Mouse (Mus musculus): ENCODE measurements around the gene N4bp2.
"Not testable (repeated sequence)": the region's sequence is repeated elsewhere in the genome, so short reads cannot be mapped to it uniquely, and the experiment has no call there.

N4bp2 gene

GRCm38 (mm10) chr5:65763916-65764785 is 830 bp downstream of the N4bp2 start:
- DNase-seq (ENCODE audit: low spot score) = peak; percentile 92

- peak; percentile 79 for DNase-seq (ENCODE audit: low spot score)
These were observed 1.7 kb downstream of the N4bp2 start for GRCm38 (mm10) chr5:65764786-65765634.

- DNase-seq (ENCODE audit: low spot score) = no peak
These were observed 2.3 kb downstream of the N4bp2 start for GRCm38 (mm10) chr5:65765635-65765911.

GRCm38 (mm10) chr5:65768007-65768406 is 4.7 kb downstream of the N4bp2 start:
- no peak for DNase-seq (ENCODE audit: low spot score)

- DNase-seq (ENCODE audit: low spot score) = no peak
These were observed 6.7 kb downstream of the N4bp2 start for GRCm38 (mm10) chr5:65770065-65770464.

- DNase-seq (ENCODE audit: low spot score) = no peak
These were observed 7.2 kb downstream of the N4bp2 start for GRCm38 (mm10) chr5:65770493-65770892.

- DNase-seq (ENCODE audit: low spot score) = not testable (repeated sequence)
These were observed 10.6 kb downstream of the N4bp2 start for GRCm38 (mm10) chr5:65773957-65774356.

- DNase-seq (ENCODE audit: low spot score) = no peak
These were observed 12.8 kb downstream of the N4bp2 start for GRCm38 (mm10) chr5:65776166-65776565.

GRCm38 (mm10) chr5:65776907-65777306 is 13.6 kb downstream of the N4bp2 start:
- no peak for DNase-seq (ENCODE audit: low spot score)

- DNase-seq (ENCODE audit: low spot score) = not testable (repeated sequence)
These were observed 15.7 kb downstream of the N4bp2 start for GRCm38 (mm10) chr5:65778986-65779385.

GRCm38 (mm10) chr5:65779401-65780063 is 16.2 kb downstream of the N4bp2 start:
- no peak for DNase-seq (ENCODE audit: low spot score)

- DNase-seq (ENCODE audit: low spot score) = no peak
These were observed 17.9 kb downstream of the N4bp2 start for GRCm38 (mm10) chr5:65781147-65781715.

- no peak for DNase-seq (ENCODE audit: low spot score)
These were observed 18.7 kb downstream of the N4bp2 start for GRCm38 (mm10) chr5:65781769-65782715.

- no peak for DNase-seq (ENCODE audit: low spot score)
These were observed 27.4 kb downstream of the N4bp2 start for GRCm38 (mm10) chr5:65790604-65791225.

- DNase-seq (ENCODE audit: low spot score) = no peak
These were observed 30.9 kb downstream of the N4bp2 start for GRCm38 (mm10) chr5:65794202-65794601.

- DNase-seq (ENCODE audit: low spot score) = no peak
These were observed 31.4 kb downstream of the N4bp2 start for GRCm38 (mm10) chr5:65794702-65795101.

- DNase-seq (ENCODE audit: low spot score) = no peak
These were observed 32.1 kb downstream of the N4bp2 start for GRCm38 (mm10) chr5:65795293-65795993.

- no peak for DNase-seq (ENCODE audit: low spot score)
These were observed 32.6 kb downstream of the N4bp2 start for GRCm38 (mm10) chr5:65795994-65796298.

- peak; percentile 15 for DNase-seq (ENCODE audit: low spot score)
These were observed 60.3 kb downstream of the N4bp2 start for GRCm38 (mm10) chr5:65823601-65824133.

GRCm38 (mm10) chr5:65826476-65826875 is 63.2 kb downstream of the N4bp2 start:
- no peak for DNase-seq (ENCODE audit: low spot score)

Measured in ovary, postnatal 36 days (tissue).